Mouse (Mus musculus) neutrophil, adult 5-6 weeks (primary cell): ENCODE results near the gene Plcb3. TPM values are rescaled to one million over a fixed set of nuclear protein-coding genes. Genes with fewer than 3 reads are reported as not detected.

Experiments used
- ATAC-seq: fragments of 151-379, 151-347 bp; 2 replicates; pipeline ENCODE4 v1.8.0; 2017; ENCODE audit warnings: mild to moderate bottlenecking, moderate TSS enrichment; ENCODE audit not compliant: insufficient number of reproducible peaks, poor library complexity, low FRiP score, severe bottlenecking; ENCODE audit errors: extremely low read depth
- total RNA-seq: library from RNA; stranded (forward); fragments of 200-1000 nt; gene quantifications from 2 replicates; pipeline ENCODE4 v1.2.3, GENCODE M21; 2017

Plcb3 gene
- 12.5 and 13.6 TPM in 2 replicates for total RNA-seq

DNA sequence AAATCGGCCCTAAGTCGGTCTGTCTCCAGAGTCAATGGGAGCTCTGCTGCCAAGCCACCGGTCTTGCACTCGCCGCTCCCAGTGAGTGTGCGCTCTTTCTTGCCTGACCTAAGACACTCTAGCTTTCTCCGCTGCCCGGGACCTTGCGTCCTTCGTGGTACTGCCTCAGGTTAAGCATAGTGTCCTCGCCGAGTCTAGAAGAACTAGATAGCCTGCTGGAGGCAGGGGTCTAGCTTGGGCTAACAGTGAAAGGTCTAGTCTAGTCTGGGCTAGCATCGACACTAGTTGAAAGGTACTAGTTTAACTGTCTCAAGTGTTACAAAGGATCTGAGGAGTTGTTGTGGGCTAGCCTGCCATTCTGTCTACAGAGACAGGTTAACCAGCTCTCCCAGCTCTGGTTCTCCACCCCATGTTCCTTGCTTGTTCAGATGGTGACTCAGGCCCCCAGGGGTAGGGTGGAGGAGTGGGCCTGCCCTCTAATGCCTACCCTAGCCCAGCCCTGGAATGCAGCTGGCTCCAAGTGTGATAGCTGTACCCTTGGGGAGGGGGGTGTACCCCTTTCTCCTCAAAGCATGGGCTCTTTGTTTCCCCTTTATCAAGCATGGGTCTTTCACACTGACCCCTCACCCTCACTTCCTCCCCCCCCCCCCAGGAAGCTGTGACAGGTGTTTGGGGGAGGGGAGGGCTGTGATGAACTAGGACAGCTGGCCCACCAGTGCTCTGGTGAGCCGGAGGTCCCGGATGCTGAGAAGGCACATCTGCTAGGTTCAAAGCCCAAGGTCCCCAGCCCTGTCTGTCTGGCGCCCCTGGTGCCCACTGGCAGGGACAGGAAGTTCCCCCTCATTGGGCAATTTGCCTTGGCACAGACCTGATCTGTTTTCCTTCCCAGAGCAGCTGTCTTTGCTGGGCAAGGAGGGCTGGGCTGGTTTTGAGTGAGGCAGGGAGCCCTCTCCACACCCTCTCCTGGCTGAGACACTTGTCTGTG lies at the start of gene Plcb3:
TSS of gene Plcb3 (minus strand) at position 934 of the 985 bp plus-strand sequence.
- no peak for ATAC-seq

DNA sequence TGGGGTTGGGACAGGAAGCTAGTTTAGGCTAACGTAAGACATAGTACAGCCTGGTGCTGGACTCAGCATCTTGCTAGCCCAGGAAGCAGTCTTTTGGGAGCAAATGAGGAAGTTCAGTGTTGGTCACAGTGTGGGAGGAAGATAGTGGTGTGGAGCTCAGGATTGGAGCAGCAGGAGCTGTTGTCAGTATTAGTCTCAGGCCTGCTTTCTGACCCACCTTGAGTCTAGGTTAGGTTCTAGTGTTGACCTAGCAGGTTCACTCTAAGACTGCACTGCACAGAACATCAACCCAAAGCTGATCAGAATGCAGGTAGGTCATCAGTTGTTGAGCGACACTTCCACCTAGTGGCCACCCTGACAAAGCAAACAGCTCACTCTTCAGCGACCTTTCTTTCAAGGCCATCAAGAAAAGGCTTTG lies 44.0 kb upstream of the Plcb3 start:
- ATAC-seq = peak; percentile 60

DNA sequence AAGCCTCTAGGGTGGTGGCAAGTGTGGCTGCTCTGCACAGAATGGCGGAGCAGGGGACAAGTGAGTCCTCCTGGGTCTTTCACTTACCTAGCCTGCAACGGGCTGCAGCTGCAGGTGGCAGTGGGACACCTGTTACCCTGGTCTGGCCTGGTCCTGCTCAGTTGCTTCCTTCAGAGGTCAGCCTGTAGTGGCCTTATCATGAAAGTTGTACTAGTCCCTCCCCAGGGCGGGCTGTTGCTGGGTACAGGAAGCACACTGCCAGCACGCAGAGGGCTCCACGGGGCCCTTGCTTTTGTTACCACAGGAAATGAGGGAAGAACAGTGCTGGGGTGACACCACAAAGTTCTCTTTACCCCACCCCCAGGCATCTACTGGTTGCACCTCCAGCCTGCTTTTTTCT lies 42.9 kb upstream of the Plcb3 start, which contains the start of gene Fermt3:
TSS of gene Fermt3 (minus strand) at position 279 of the 400 bp plus-strand sequence.
- ATAC-seq = peak; percentile 65

DNA sequence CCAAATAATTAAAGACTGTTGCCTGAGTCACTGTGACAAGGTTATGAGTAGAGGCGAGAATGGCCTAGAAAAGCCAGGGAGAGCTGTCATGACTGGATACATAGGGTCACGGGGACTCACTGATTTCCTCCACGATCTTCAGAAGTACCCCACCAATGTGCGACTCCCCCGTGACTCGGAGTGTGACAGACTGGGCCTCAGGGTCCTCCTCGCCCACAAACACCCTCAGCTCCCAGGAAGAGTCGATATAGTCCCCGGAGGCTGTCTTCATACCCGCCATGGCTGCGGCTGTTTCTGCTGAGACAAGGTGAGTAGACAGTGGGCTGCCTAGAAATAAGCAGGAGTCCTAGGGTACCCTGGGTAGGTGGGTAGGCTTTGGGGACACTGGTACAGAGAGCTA lies 42.3 kb upstream of the Plcb3 start:
- no peak; the same call in 1 of the 2 replicates for ATAC-seq

DNA sequence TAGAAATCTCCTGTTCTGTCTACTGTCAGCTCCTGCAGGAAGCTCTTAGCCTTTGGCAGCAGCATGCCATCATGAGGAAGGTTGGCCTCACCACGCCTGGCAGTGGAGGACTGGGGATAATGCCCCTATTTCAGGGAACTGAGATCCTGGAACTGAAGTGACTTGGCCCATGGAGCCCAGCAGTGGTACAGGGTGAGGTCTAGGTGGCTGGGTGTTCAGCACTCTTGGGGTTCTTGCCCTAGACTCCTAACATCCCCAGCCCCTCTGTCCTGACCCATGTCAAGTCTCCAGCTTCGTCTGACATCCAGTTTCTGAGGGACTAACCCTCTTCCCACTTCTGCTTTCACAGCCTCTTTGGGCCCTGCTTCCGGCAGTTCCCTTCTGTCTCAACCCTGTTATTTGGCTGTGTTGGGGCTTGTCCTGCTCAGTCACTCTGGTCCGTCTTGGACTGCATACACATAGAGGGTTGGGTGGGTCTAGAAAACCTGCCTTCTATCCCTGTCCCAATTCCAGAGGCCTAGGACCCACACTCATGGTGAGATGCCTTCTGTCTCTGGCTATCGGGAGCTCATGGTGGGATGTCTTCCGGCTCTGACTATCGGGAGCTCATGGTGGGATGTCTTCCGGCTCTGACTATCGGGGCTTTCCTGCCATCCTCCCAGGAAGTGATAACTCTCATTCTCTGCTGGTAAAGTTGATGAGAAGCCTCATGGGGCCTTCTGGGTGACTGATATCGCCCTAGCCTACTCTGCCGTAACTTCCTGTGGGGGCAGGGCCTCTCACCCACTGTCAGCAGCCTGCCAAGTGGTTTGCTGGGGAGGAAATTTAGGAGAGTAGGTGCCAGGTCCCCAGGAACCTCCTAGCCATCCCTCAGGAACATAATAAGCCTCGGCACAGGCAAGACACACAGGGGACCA lies 41.5 kb upstream of the Plcb3 start:
- peak; percentile 51 for ATAC-seq

- ATAC-seq = no peak
Observed at GRCm38 (mm10) chr19:7014481-7015135, 38.3 kb upstream of the Plcb3 start.

DNA sequence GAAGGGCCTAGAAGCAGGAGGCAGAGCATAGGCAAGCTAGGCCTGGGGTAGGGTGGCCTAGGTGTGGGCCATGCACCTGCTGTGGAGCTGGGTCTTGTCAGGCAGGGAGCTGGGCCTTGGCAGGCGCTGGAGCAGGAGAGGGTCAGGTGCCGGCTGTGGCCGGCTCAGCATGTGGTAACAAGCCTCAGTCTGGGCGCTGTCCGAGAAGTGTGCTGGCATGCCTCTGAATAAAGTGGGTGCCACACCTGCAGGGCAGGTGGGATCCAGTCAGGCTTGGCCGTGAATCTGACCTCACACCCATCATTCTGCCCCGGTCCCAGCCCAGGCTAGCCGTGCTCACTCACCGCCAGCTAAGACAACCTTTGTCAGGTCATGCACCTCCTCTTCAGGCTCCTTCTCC lies 37.7 kb upstream of the Plcb3 start:
- no peak for ATAC-seq

GRCm38 (mm10) chr19:7012426-7012825 lies 36.2 kb upstream of the Plcb3 start:
- ATAC-seq = no peak

- ATAC-seq = no peak
Observed at GRCm38 (mm10) chr19:7006892-7007593, 30.8 kb upstream of the Plcb3 start.

DNA sequence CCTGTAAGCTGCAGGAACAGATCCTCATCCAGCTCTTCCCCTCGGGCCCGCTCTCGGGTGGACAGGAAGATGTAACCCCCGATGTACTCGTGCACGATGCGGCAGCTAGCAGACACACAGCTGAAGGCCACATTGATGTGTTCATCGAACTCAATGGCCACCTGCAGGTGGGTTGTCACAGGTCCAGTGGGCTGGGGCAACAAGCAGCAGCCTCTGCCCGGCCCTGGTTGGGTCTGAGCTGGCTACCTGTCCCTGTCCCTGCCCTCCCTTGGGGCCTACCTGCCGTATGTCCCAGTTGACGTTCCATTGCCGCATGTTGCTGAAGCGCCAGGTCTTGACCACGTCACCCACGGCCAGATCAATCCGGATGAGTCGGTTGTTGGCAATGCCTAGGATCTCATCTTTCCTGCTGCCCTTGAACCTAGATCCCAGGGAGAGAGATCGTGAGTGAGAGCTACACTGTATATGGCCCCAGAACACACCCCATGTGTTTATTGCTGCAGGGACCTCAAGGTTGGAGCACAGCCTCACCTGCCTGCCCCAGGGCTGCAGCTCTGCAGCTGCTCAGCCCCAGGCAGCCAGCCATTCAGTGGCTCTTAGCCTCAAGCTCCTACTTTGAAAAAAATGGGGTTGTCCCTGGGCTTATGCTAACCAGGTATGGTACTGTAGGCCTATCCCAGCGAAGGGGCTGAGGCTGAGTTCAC lies 23.2 kb upstream of the Plcb3 start:
- ATAC-seq = no peak

DNA sequence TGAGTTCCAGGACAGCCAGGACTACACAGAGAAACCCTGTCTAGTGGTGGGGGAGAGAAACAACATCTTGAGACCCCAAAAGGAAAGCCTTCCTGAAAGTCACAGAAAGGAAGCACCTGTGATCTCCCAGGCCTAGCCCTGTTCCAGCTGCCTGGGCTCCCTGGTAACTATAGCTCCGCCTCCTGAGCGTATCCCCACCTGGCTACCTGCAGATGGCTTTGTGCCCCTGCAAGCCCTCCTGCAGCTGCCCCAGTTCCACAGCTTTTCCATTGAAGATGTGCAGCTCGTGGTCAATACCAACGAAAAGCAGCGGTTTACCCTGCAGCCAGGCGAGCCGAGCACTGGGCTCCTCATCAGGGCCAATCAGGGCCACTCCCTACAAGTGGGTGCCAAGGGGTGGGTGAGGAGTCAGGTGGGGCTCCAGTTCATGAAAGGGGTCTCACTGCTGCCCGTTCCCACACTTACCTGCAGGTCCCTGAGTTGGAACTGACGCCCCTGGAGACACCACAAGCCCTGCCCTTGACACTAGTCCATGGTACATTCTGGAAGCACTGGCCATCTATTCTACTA lies 21.5 kb upstream of the Plcb3 start:
- no peak for ATAC-seq

GRCm38 (mm10) chr19:6996006-6996405 lies 19.7 kb upstream of the Plcb3 start, which contains the start of the genes Nudt22 and Trpt1:
TSS of gene Nudt22 (minus strand) at chr19:6996117.
TSS of gene Trpt1 (plus strand) at chr19:6996131.
- ATAC-seq = peak; percentile 31; the same call in 1 of the 2 replicates

DNA sequence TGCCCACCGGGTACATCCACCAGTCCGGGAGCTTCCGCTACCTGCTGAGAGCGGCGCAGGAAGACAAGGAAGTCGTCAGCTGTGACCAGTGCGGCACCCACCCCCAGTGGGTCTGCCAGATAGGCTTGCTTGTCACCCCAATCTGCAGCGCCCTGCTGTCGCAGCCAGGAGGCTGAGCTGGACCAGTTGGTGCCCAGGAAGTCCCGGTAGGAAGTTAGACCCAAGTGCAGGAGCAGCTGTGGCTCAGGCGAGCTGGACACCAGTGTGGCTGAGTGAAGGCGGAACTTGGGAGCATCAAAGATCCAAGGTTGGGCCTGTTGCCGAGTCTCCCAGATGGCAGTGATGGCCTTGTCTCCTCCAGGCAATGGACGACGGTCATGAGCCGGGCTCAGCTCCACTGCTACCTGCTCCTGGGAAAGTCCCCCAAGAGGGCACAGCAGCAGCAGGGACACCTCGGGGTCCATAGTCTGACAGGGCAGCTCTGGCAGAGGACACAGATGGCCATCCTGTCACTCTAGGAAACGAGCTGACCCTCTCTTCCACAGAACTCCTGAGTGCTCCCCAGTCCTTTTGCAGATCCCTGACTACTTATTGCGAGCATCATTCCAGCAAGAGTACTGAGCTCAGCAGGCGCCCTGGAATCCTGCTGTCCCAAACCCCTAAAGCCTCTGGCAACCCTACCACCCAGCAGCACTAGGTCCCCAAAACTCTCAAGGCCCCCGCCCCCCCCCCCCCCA lies 19.2 kb upstream of the Plcb3 start:
- ATAC-seq = no peak

GRCm38 (mm10) chr19:6994489-6994888 lies 18.2 kb upstream of the Plcb3 start:
- no peak for ATAC-seq

GRCm38 (mm10) chr19:6994002-6994401 lies 17.7 kb upstream of the Plcb3 start:
- ATAC-seq = no peak

GRCm38 (mm10) chr19:6993011-6993770 lies 16.9 kb upstream of the Plcb3 start:
- no peak for ATAC-seq
